Mouse (Mus musculus) liver, postnatal 0 days (tissue): ENCODE data around the gene Dctd.

ENCODE experiments used
- CTCF ChIP-seq: sonication (generic); IDR thresholded peaks from 2 replicates; pipeline ENCODE4 v1.5.1; 2016; ENCODE audit warnings: antibody characterized with exemption, low read depth
- EP300 ChIP-seq: IDR thresholded peaks from 2 replicates; pipeline ENCODE4 v1.6.1; 2016; ENCODE audit warnings: antibody characterized with exemption, low read depth, mild to moderate bottlenecking

DNA sequence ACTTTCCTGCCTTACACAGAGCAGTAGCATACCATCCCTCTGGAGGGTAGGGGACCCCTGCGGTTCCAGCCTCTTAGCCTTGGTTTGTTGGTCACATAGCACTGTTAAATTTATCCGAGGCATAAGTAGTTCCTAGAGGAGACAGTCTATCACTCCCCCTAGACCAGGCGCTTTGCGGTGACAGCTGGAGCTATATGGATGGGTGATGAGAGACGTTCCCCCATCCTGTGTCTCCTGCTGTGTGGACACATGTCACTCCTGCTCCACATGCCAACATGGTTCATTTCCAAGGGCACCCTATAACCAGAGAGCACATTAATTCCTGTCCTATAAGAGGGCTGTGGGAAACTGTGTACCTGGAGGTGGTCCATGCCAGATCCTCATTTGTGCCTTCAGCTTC, 42.1 kb downstream of the Dctd start:
- TF ChIP-seq CTCF (no peak), EP300 (no peak)
